Mouse (Mus musculus) heart, postnatal 14 days (tissue): ENCODE measurements at regions not wholly inside any gene's neighbourhood (a gene's known extent, or its start where the extent isn't known, plus 50 kb on each side); places are given as distances from the start of the nearest gene placed in this dataset.

Experiments
- DNase-seq, 2 experiments: peaks; one replicate each; pipeline ENCODE4 v3.0.0; 2021 to 2022
- intact Hi-C: fragments of 180-260 bp; cut with DNase I; formaldehyde crosslinking; loops from one replicate; pipeline ENCODE4 v1.15.1; 2025

DNA sequence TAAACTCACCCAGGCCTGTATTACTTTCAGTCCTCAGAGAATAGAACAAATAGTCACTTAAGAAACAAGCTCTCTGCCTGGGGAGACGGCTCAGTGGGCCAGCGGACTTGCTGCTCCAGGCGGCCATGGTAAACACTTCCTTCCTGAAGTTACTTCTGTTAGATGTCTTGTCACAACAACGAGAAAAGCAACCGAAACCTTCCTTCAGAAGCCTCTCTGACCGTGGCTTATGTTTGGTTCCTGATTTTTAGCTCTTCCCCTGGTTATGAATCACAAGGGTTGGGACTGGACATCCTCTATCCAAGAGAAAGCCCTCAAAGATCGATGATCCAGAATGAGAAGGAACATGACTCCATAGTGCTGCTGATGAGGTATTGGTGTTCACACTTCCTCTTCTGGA is 73.5 kb downstream of the Dyrk2 start:
- DNase-seq = no peak
- intact Hi-C loops = loop anchor here (10.0 kb wide), 1 partner anchor 202 kb away; no protein-coding TSS in a partner anchor

DNA sequence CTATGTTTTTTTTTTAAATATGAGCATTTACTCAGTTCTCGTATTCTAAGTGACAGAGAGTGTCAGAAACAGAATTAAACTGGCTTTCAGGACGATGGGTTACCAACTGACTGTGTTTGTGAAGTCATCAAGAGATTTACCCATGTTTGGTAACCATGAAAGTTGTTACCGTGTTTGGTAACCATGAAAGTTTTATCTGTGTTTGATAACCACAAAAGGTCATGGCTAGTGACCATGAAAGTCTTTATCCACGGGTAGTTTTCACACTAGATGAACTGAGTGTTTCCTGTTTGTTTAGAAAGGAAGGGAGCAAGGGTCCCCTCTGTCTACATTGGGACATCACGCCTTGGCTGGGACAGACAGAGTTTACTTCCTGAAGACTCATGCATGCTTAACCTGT is 72.8 kb downstream of the Dyrk2 start:
- no peak for DNase-seq
- intact Hi-C loops = loop anchor here (10.0 kb wide), 1 partner anchor 202 kb away; no protein-coding TSS in a partner anchor

GRCm38 (mm10) chr10:118799767-118800166 is 70.2 kb downstream of the Dyrk2 start:
- intact Hi-C loops = loop anchor here (5.0 to 10.0 kb wide), 2 partner anchors 68 to 205 kb away; no protein-coding TSS in a partner anchor
- peak; percentile 38 to 66 for DNase-seq

DNA sequence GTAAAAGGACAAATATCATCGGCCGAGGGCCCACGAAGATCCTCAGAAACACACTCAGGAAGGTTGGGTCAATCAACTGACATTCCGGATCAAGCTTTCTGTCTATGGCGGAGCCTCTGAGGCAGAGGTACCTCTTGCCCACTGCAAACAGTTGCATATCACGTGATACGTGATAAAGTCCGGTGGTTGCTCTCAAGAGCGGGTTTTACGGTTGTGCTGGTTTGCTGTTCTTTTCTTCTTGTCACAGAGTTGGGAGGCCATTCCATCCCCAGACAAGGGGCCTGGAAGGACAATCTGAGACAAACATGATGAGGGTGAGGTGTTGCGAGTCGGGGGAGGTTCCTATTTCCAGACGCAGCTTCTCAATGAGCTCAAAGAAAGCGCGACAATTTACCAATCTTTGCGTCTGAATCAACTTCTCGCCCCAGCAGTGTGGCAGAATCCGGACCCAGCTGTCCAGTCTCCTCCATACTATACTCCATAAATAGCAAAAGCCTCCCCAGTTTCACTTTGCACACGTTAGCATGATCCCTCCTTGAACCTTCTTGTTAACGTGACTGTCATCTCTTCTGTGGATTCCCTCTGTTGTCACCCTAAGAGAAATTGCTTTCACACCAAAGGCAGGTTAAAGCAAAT is 66.0 kb downstream of the Dyrk2 start:
- DNase-seq = no peak
- intact Hi-C loops = loop anchor here (5.0 kb wide), 1 partner anchor 63 kb away; no protein-coding TSS in a partner anchor

DNA sequence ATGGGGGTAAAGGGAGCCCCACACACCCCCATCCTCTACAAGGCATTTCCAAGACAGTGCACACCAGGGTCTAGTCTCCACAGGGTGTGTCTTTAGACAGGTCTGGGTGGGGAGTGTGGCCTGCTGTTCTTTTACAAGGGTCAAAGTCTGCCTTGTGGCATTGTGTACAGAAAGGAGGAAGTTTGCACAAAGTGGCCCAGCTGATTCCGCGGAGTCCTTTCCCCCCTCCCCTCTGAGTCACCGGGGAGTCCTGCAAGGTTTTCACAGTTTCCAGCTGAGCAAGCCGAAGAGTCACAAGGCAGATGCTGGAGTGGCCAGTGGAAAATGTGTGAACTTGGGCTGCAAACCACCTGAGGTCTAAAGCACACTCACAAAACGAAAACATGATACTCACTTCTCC is 65.4 kb downstream of the Dyrk2 start:
- DNase-seq = peak; percentile 28 to 46
- intact Hi-C loops = loop anchor here (5.0 kb wide), 1 partner anchor 63 kb away; no protein-coding TSS in a partner anchor
